Mouse (Mus musculus) c-Kit-positive CD71-positive TER-119-negative erythroid progenitor cells, embryonic 14.5 days (primary cell): Measurements from ENCODE around the gene Ostf1.

Source experiments
- DNase-seq: peaks from one replicate; pipeline ENCODE4 v3.0.0-alpha.2; 2013; ENCODE audit warnings: low read depth

The Ostf1 gene

DNA sequence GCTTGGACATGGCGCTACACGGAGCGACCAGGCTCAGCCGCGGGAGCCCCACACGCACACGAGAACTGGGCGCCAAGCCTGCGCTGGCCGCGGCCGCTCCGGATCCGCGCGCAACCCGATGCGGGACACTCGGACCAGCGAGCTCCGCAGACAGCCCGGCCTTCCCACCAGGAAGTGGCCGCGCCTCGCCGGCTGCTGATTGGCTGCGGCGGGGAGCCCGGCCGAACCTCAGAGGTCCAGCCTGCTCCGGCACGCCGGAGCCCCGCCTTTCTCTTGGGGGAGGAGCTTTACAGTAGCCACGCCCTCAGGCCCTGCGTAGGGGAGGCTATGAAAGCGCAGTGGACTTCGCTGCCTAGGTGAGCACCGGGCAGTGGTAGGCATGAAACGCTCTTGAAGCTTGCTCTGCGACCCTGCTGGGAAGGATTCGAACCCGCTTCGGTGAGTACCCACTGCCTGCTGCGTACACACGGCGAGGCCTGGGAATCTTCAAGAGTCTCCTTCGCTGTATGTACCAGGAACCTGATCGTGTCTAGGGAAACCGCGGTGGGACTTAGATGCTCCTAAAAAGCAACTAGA, at the start of gene Ostf1, which contains the start of gene Nmrk1:
Ostf1 (minus strand) TSS at position 180 of the 576 bp plus-strand sequence.
Nmrk1 (plus strand) TSS at position 307 of the 576 bp plus-strand sequence.
- DNase-seq: peak; percentile 89

GRCm38 (mm10) chr19:18673116-18673515, 41.5 kb upstream of the Ostf1 start:
- DNase-seq: no peak

DNA sequence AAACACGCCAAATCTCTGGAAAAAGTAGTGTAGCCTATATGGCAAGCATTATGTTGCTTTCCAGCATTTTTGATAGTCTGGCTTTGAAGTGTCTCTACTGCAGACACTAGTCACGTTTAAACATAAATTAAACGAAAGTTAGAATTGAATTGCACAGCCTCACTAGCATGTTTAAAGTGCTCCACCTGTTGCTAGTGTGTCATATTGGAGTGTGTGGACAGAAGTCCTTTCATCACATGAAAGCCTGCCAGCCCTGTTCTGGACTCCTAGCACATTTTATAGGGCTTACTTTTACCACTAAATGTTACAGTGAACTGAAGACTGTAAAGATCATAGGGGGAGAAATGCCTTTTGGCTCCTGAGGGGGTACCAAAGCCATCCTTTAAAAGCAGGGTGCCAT, 40.9 kb upstream of the Ostf1 start:
- no peak for DNase-seq

DNA sequence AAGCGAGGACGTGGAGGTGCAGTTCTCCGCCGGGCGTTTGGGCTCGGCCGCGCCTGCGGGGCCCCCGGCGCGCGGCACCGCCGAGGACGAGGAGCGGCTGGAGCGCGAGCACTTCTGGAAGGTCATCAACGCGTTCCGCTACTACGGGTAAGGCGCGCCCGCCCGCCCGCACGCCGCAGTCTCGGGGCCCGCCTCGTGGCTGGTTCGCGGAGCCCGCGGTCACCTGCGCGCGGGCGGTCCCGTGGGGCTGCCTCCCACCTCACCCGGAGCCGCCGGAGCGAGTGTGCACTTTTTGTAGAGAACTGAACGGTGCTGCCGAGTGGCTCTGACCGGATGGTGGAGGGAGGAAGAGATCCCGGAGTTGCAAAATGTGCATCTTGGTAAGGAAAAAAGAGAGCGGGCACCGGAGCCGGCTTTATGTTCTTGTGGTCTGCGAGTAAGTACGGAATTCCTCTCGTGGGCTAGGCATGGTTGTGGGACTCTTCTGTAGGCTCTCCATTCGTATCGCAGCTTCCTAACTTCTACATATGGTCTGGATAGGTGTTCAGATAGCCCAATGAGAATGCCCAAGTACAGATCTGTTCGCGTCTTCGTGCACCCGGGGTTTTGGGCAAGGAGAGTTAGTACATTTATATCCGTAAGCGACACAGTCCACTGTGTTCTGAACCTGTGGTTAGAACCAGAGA, 39.6 kb upstream of the Ostf1 start:
- DNase-seq: peak; percentile 44

DNA sequence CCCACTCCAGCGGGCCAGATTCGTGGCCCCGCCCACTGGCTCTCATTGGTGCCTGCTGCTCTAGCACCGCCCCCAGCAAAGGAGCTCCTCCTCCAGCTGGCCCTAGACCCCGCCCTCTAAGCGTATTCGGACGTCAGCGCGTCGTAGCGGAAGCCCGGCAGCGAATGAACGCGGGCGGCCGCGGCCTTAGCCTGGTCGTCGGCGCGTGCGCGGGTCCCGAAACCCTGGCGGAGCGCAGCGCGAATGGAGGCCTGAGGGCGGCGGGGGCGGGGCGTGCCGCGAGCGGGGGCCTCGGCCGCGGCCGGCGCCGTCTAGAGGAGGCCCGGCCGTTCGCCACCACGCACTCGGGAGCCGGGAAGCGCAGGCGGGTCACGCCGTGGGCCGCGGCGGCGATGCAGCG, 39.0 kb upstream of the Ostf1 start, which contains the start of gene Carnmt1:
Carnmt1 (plus strand) TSS at position 157 of the 400 bp plus-strand sequence.
- DNase-seq: peak; percentile 96

GRCm38 (mm10) chr19:18669551-18669950, 37.9 kb upstream of the Ostf1 start:
- no peak for DNase-seq

DNA sequence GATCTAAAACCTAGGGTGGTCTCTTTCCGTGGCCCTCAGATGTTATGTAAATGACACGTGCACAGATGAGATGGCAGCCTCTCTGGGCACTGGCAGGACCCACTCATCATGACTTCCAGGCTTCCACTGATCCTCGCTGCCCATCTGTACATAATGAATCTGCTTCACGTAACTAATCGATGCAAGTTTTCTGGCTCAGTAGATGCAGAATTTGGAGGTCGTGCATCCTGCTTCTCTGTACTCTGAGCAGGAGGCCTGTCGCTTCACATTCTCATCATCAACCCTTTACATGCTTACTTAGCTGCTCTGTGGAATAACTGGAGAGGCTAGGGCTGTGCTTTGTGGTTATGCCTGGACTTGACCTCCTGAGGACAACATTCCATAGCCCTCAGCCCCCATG, 35.3 kb upstream of the Ostf1 start:
- DNase-seq: no peak

- DNase-seq: no peak
Observed at GRCm38 (mm10) chr19:18663904-18664303, 32.3 kb upstream of the Ostf1 start.

DNA sequence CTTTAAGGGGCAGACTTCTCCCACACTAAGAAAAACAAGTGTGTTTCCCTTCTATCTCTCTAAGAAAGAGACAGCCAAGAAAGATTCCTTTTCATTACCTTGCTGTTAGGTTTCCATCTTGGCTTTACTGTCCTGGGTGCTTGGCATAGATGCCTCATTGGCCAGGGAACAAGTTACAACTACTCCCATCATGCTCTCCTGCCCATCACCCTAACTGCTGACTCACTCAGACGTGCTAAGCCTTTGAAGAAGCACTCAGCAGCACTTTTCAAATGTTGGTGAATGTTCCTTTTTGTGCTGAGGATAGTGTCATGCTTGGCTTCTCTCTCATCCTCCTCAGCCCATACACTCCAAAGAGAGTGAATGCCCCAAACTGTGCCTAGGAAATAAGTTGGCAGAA, 30.1 kb upstream of the Ostf1 start:
- DNase-seq: no peak

DNA sequence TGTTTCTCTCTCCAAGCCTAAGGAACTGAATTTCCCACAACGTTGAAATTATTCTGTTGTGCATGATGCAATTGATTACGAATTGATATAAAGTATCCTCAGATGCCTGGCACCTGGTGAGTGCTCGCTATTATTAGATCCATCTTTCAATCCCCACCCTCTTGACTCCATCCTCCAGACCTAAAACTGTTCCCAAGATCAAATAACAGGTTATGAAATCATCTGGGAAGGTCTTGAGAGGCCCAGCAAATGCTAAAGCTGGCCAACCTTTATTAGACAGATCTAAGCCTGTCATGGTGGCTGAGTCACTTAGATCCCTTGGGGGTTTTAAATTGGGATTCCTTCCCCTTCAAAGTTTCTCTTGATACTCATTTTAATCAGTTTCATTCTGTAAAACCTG, 28.8 kb upstream of the Ostf1 start:
- no peak for DNase-seq

- no peak for DNase-seq
Observed at GRCm38 (mm10) chr19:18659349-18659748, 27.7 kb upstream of the Ostf1 start.

DNA sequence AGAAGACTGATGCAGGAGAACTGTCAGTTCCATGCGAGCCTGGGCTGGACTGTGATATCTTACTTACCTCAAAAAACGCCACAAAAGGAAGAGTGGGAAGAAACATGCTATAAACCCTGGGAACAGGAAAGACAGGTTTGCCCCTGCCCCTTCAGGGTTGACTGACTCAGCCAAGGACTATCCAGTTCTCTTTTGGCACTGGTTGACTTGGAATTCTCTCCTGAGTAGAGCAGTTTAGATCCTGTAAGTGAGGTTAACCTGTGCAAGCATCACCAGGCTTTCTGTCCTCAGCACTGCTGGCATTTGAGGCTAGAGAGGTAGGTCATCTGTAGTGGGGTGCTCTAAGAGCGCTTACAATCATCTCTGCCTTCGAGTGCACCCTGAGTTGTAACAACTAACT, 26.9 kb upstream of the Ostf1 start:
- no peak for DNase-seq

- DNase-seq: no peak
Observed at GRCm38 (mm10) chr19:18655999-18656398, 24.4 kb upstream of the Ostf1 start.

- DNase-seq: no peak
Observed at GRCm38 (mm10) chr19:18654984-18655383, 23.4 kb upstream of the Ostf1 start.

DNA sequence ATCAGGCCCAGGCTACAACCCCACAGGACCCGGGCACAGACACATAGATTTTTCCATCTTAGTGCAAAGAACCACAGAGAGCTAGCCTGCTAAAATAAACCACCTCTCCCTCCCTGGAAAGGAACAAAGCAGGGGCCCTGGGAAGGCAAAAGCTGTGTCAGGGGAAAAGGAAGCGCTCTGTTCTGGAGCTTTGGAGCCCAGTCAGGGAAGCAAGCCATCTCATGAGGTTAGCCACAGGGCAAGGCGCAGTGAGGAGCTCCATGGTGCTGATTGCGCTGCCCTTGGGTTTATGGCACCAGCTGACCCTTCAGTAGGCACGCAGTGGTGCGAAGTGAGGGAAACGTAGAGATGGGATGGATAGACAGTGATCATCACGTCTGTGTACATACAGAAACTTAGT, 22.7 kb upstream of the Ostf1 start:
- DNase-seq: no peak

DNA sequence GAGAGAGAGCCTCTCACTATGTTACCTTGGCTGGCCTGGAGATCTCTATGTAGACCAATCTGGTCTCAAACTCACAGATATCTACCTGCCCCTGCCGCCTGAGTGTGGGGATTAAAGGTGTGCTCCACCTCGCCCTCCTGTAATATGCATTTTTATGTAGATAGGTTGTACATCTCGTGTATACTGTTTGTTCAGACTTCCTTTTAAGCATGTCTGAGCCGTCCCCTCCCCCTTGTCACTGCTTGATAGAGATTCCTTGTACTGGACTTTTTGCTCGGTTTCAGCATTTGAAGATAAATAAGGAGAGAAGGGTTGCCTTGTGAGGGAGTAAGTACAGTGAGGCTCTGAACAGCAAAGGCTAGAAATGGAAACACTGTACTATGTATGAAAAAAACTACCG, 21.4 kb upstream of the Ostf1 start:
- no peak for DNase-seq

DNA sequence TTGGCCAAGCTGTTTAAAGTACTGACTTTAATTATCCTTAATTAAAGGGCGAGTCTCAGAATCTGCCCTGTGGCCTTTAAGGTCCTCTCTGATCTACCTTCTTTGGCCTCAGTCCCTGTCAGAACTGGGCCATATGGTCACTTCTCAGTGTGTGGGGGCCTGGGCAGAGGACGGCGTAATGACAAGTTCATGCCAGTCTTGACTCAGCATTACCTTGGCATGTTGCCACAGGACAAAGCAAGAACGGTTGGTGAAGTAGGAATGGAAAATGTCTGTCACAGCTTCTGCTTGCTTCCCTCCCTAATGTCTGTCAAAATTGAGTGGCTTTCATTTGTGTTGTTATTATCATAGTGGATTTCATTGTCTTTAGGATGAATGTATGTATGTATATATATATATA, 21.0 kb upstream of the Ostf1 start:
- DNase-seq: no peak

- no peak for DNase-seq
Observed at GRCm38 (mm10) chr19:18650473-18650872, 18.9 kb upstream of the Ostf1 start.

GRCm38 (mm10) chr19:18649955-18650354, 18.3 kb upstream of the Ostf1 start:
- DNase-seq: no peak

DNA sequence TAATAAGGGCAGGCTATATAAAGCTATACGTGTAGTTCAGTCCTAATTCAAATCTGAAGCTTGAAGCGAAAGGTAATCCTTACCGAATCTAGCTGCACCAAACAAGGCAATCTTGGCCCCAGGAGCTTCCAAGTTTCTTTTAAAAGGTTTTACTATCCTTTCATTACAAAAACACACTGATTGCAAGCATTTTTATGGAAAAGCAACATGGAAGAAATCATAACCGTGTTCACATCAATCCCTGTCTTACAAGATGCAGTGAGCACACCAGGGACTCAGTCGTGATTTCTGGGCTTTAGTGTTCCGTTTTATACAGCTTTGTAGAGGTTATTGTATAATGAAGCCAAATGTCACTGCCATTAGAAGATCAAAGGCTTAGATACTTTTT, 16.9 kb upstream of the Ostf1 start:
- no peak for DNase-seq

GRCm38 (mm10) chr19:18647775-18648557, 16.3 kb upstream of the Ostf1 start:
- no peak for DNase-seq

DNA sequence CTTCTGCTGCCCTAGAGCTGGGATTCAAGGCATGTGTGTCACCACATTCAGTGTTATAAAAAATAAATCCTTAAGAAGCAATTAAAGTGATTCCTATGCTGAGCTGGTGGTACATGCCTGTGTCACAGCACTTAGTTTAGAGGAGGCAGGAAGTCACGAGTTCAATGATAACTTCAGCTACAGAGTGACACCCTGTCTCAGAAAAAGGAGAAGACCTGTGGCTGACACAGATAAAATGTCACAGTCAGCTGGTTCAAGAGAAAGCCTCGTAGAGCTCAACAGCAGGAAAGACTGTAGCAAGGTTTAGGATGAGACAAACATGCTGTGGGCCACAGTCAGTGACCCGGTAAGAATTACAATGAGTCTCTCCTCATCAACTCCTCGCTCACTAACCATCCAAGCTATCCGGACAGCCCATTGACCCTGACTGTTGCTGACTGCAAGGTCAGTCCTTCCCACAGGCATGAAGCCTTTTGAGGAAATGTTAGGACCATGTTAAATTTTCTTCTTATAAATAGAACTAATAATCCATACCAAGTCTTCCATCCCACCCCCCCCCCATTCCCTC, 15.3 kb upstream of the Ostf1 start:
- peak; percentile 73 for DNase-seq

- DNase-seq: no peak
Observed at GRCm38 (mm10) chr19:18646397-18646796, 14.8 kb upstream of the Ostf1 start.
